Mouse (Mus musculus): ENCODE results near the gene Rnf187. TPM values are rescaled to one million over a fixed set of nuclear protein-coding genes. Genes with fewer than 3 reads are reported as not detected.
A peak's percentile ranks its signal among the peaks of the same experiment; 100 is the strongest.

Rnf187 gene
- 168 and 169 TPM in 2 replicates for polyA plus RNA-seq (2015; fragmentation: Nextera tagmentation; extraction: Ambion mirVana)

DNA sequence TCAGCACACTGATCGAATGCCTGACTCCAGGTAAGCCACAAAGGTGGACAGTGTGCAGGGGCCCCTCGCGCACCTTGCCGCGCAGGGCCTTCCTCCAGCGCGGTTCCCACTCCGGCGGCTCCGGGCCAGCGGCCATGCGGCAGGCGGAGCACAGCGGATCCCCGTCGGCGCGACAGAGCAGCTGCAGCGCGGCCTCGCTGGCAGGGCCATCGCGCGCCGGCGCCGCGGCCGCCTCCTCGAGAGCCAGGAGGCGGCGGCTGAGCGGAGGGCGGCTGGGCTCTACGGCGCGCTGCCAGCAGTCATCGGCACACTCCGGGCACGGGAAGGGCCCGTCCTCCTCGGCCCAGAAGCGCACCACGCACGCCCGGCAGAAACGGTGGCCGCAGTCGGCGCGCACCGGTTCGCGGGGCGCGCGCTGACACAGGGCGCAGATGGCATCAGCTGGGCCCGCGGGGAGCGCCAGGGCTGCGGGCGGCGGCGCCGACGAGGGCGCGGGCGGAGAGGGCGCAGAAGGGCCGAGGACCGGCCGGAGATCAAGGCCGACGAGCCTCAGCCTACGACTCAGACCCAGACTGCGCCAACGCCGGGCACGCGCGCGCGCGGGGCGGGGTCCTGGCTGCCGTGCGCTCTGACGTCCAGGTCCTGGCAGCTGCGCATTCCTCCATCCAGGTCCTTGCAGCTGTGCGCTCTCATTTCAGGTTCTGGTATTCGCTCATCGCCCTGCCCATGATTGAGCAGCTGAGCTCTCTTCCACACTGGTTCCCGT, at the start of gene Rnf187:
Rnf187 (minus strand) TSS at position 595 of the 766 bp plus-strand sequence.
- peak within 1 kb of the TSS; percentile 97 for H3K4me2 ChIP-seq (replicated peaks; ENCODE audit: low read depth, low read length)
- peak within 1 kb of the TSS; percentile 92 for H3K4me3 ChIP-seq (ENCODE audit: low read depth, low read length)
- peak; percentile 99 for ATAC-seq
- peak within 1 kb of the TSS; percentile 87 for H3K9ac ChIP-seq (replicated peaks; ENCODE audit: low read depth)
- peak; percentile 96 for DNase-seq (ENCODE audit: low spot score)
- no peaks in the 10 kb centered on the region for H3K9me3 ChIP-seq (ENCODE audit: low read length)
- TF ChIP-seq EP300 (IDR thresholded peaks at IDR 0.05): peak; percentile 87
- no peak for TF ChIP-seq CTCF (IDR thresholded peaks at IDR 0.05)
- H3K27me3 ChIP-seq (replicated peaks; ENCODE audit: insufficient read depth, low read length): no peaks in the 10 kb centered on the region
- peaks cover 12% of the 10 kb centered on the region; the same call in 1 of the 2 replicates for H3K4me1 ChIP-seq (ENCODE audit: insufficient read depth, low read depth, low read length)
- H3K36me3 ChIP-seq (ENCODE audit: insufficient read depth, low read length): 0 out of 2 replicates have a peak, but pooled peaks cover 10% of the 10 kb centered on the region
- peak within 1 kb of the TSS; percentile 97 for H3K27ac ChIP-seq (ENCODE audit: low read length)
- WGBS: under 1% methylated on average over 55 of the region's 95 CpGs

DNA sequence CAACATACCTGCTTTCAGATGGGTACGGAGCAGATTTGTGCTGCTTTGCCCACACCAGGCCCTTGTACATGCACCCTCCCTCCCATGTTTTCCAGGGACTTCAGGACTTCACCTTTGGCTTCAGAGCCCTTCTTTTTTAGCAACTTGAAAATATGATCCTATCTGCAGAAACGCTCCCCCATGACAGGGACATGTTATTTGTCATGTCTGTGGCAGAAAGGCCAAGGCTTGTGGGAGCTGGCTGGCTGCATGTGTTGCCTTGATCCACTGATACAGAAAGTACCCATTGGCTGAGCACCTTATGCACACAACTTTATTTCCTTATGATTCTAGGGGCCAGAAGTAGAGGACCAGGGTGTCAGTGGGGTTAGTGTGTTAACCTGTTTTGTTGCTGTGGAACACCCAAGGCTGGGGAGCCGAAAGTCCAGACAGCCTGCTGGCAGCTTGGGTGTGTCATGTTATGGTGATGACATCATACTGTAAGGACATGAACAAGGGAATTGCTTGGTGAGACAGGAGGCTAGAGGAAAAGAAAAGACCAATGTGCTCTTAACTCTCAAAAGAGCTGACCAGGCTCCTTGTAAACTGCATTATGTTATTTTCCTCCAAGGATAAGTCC, 46.7 kb upstream of the Rnf187 start:
- peaks cover 4% of the 10 kb centered on the region; the same call in 1 of the 2 replicates for H3K4me1 ChIP-seq (ENCODE audit: insufficient read depth, low read depth, low read length)
- H3K27ac ChIP-seq (ENCODE audit: low read length): no peak overlapping the region
- no peak for TF ChIP-seq EP300 (IDR thresholded peaks at IDR 0.05)
- TF ChIP-seq CTCF (IDR thresholded peaks at IDR 0.05): no peak
- peaks cover 29% of the 10 kb centered on the region for H3K36me3 ChIP-seq (ENCODE audit: insufficient read depth, low read length)
- 87% methylated on average over 3 of the region's 3 CpGs for WGBS
- H3K9me3 ChIP-seq (ENCODE audit: low read length): no peaks in the 10 kb centered on the region
- no peak overlapping the region for H3K4me3 ChIP-seq (ENCODE audit: low read depth, low read length)
- no peaks in the 10 kb centered on the region for H3K27me3 ChIP-seq (replicated peaks; ENCODE audit: insufficient read depth, low read length)
- ATAC-seq (no peak), DNase-seq (ENCODE audit: low spot score) (no peak)
- no peak overlapping the region for H3K9ac ChIP-seq (replicated peaks; ENCODE audit: low read depth)
- no peak overlapping the region for H3K4me2 ChIP-seq (replicated peaks; ENCODE audit: low read depth, low read length)

GRCm38 (mm10) chr11:58984657-58985056, 45.9 kb upstream of the Rnf187 start:
- Histone ChIP-seq H3K36me3 (ENCODE audit: insufficient read depth, low read length) (peaks cover 25% of the 10 kb centered on the region; the same call in 1 of the 2 replicates), H3K4me1 (ENCODE audit: insufficient read depth, low read depth, low read length) (peaks cover 10% of the 10 kb centered on the region; the same call in 1 of the 2 replicates), H3K27me3 (replicated peaks; ENCODE audit: insufficient read depth, low read length) (no peaks in the 10 kb centered on the region), H3K9me3 (ENCODE audit: low read length) (no peaks in the 10 kb centered on the region), H3K27ac (ENCODE audit: low read length) (no peak overlapping the region), H3K4me2 (replicated peaks; ENCODE audit: low read depth, low read length) (no peak overlapping the region), H3K9ac (replicated peaks; ENCODE audit: low read depth) (no peak overlapping the region), H3K4me3 (ENCODE audit: low read depth, low read length) (no peak overlapping the region)
- DNase-seq (ENCODE audit: low spot score): no peak
- WGBS: 96% methylated on average over 7 of the region's 7 CpGs
- no peak for TF ChIP-seq EP300 (IDR thresholded peaks at IDR 0.05)
- TF ChIP-seq CTCF (IDR thresholded peaks at IDR 0.05): no peak
- ATAC-seq: no peak

GRCm38 (mm10) chr11:58983691-58984341, 45.1 kb upstream of the Rnf187 start:
- 78% methylated on average over 6 of the region's 6 CpGs for WGBS
- TF ChIP-seq CTCF (IDR thresholded peaks at IDR 0.05) (no peak), EP300 (IDR thresholded peaks at IDR 0.05) (no peak)
- Histone ChIP-seq H3K9me3 (ENCODE audit: low read length) (no peaks in the 10 kb centered on the region), H3K4me1 (ENCODE audit: insufficient read depth, low read depth, low read length) (peaks cover 18% of the 10 kb centered on the region), H3K27me3 (replicated peaks; ENCODE audit: insufficient read depth, low read length) (no peaks in the 10 kb centered on the region), H3K4me2 (replicated peaks; ENCODE audit: low read depth, low read length) (no peak overlapping the region), H3K4me3 (ENCODE audit: low read depth, low read length) (no peak overlapping the region), H3K27ac (ENCODE audit: low read length) (no peak overlapping the region), H3K36me3 (ENCODE audit: insufficient read depth, low read length) (peaks cover 25% of the 10 kb centered on the region; the same call in 1 of the 2 replicates), H3K9ac (replicated peaks; ENCODE audit: low read depth) (no peak overlapping the region)
- ATAC-seq (no peak), DNase-seq (ENCODE audit: low spot score) (no peak)

DNA sequence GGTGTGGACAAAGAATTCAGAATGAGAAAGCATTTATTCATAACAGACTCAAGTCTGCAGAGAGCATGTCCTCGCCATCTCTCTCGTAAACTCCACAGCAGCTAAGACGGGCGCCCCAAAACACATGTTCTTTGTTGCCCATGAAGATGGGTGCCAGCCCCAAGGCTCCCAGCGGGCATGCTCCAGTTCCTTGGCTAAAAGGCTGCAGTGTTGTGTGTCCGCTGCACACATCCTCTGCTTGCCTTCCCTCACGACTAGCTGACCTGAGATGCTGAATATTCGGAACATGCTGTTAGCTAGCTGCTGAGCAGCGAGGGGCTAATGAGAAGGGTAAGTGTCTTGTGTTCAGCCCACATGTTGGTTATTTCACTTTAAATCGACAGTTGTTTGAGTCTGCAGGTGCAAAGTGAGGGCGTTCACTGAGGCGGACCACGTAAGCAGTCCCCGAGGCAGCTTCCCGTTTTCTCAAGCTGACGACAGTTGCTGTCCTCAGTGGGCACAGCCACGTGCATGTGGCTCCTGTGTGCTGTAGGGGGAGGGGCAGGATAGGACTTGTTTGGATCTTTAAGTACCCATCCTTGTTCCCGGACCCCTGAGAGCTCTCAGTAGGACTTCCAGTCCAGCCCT, 43.9 kb upstream of the Rnf187 start:
- TF ChIP-seq EP300 (IDR thresholded peaks at IDR 0.05) (no peak), CTCF (IDR thresholded peaks at IDR 0.05) (no peak)
- Histone ChIP-seq H3K27ac (ENCODE audit: low read length) (no peak overlapping the region), H3K4me2 (replicated peaks; ENCODE audit: low read depth, low read length) (no peak overlapping the region), H3K36me3 (ENCODE audit: insufficient read depth, low read length) (peaks cover 25% of the 10 kb centered on the region; the same call in 1 of the 2 replicates), H3K9ac (replicated peaks; ENCODE audit: low read depth) (no peak overlapping the region), H3K27me3 (replicated peaks; ENCODE audit: insufficient read depth, low read length) (no peaks in the 10 kb centered on the region), H3K4me1 (ENCODE audit: insufficient read depth, low read depth, low read length) (peaks cover 19% of the 10 kb centered on the region), H3K9me3 (ENCODE audit: low read length) (no peaks in the 10 kb centered on the region), H3K4me3 (ENCODE audit: low read depth, low read length) (no peak overlapping the region)
- ATAC-seq: no peak
- peak; percentile 28 for DNase-seq (ENCODE audit: low spot score)
- WGBS: 89% methylated on average over 18 of the region's 18 CpGs

Data from lung, postnatal 0 days (tissue).